Mouse (Mus musculus) embryonic facial prominence, embryonic 10.5 days (tissue): ENCODE measurements around the gene Zfp72. TPM values are rescaled to one million over a fixed set of nuclear protein-coding genes. Genes with fewer than 3 reads are reported as not detected.
A peak's percentile ranks its signal among the peaks of the same experiment; 100 is the strongest.

Experiments used
- DNase-seq: peaks from one replicate; pipeline ENCODE4 v3.0.0-alpha.2; 2017; ENCODE audit warnings: low spot score
- H3K27ac ChIP-seq: fragments of 300-500 bp; sonication (generic); replicated peaks from 2 replicates; pipeline ENCODE4 v1.5.1; 2016; ENCODE audit warnings: mild to moderate bottlenecking
- H3K27me3 ChIP-seq: fragments of 300-500 bp; sonication (generic); replicated peaks from 2 replicates; pipeline ENCODE4 v1.6.1; 2016; ENCODE audit warnings: low read depth, mild to moderate bottlenecking; ENCODE audit not compliant: poor library complexity, severe bottlenecking
- H3K36me3 ChIP-seq: fragments of 300-500 bp; sonication (generic); replicated peaks from 2 replicates; pipeline ENCODE4 v1.6.1; 2016; ENCODE audit warnings: mild to moderate bottlenecking, moderate library complexity
- H3K4me1 ChIP-seq: fragments of 300-500 bp; sonication (generic); 2 replicates; pipeline ENCODE4 v1.6.1; 2016
- H3K4me3 ChIP-seq: fragments of 300-500 bp; sonication (generic); 2 replicates; pipeline ENCODE4 v1.5.1; 2016; ENCODE audit warnings: mild to moderate bottlenecking, moderate library complexity
- H3K9me3 ChIP-seq: fragments of 300-500 bp; sonication (generic); 2 replicates; pipeline ENCODE4 v1.6.1; 2016; ENCODE audit warnings: mild to moderate bottlenecking
- WGBS: fragments of 180-500 bp; shearing (Covaris S2); methylation state at CpG from one replicate; pipeline ENCODE4 v1.1.7; 2016; 5-methylcytosine and 5-hydroxymethylcytosine counted together
- polyA plus RNA-seq: library from polyadenylated mRNA; unstranded; fragments of >200 nt; fragmentation: Nextera tagmentation; extraction: Ambion mirVana; gene quantifications from 2 replicates; pipeline ENCODE4 v1.2.1, GENCODE M21; 2016

Gene Zfp72
- polyA plus RNA-seq = 6.4 and 6.9 TPM in 2 replicates

DNA sequence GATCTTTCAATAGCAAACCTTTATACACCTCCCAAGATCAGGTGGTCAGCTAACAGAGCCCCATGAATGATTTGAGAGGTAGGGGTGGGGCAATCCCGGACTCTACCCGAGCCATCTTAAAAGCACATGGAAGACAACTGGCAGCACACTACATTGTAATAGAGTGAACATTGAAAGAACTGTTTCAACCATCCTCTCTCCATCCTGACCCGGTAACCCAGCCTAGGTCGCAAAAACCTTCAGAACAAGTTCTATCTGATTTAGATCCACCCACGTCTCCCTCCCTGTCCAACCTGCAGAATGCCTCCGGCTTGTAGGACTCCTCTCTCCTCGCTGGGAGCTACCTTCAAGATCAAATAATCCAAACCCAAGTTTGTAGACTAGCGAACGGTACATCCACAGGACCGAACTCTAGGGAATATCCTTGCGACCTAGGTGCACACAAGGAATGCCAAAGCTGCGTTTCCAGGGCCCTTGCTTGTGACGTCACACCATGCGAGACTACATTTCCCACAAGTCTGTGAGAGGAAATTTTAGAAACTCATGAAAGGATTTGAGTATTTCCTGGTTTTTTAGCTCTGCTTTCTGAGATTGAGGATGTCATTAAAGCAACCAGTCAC lies at the start of gene Zfp72:
Zfp72 (minus strand) TSS at position 466 of the 620 bp plus-strand sequence.
- WGBS = 2% methylated on average over 14 of the region's 14 CpGs

DNA sequence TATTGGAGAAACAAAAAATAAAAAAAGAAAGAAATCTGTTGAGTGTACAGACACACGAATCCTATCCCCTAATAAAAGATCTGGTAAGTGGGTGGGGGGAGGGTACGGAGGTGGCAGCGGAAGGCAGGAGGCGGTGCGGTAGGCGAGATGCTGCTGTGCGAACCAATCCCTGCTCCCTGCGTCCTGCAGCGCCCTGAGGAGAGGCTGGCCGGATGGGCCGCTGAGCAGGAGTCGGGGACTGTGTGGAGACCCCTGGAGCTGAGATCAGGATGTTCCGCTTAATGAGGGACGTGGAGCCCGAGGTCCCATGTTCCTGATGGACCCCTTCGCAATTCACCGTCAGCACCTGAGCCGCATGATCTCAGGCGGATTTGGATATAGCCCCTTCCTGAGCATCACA lies 49.3 kb upstream of the Zfp72 start:
- Histone ChIP-seq H3K36me3 (peaks cover 36% of the 10 kb centered on the region), H3K4me1 (no peaks in the 10 kb centered on the region), H3K9me3 (peaks cover 63% of the 10 kb centered on the region), H3K4me3 (no peak overlapping the region), H3K27me3 (no peaks in the 10 kb centered on the region), H3K27ac (no peak overlapping the region)
- 22% methylated on average over 19 of the region's 19 CpGs for WGBS
- no peak for DNase-seq

More for the DNA sequence above, at the start of gene Zfp72:
- Histone ChIP-seq H3K27ac (peak within 1 kb of the TSS; percentile 79), H3K4me1 (no peaks in the 10 kb centered on the region), H3K36me3 (no peaks in the 10 kb centered on the region), H3K27me3 (no peaks in the 10 kb centered on the region), H3K4me3 (peak within 1 kb of the TSS; percentile 70), H3K9me3 (no peaks in the 10 kb centered on the region)
- peak; percentile 67 for DNase-seq

DNA sequence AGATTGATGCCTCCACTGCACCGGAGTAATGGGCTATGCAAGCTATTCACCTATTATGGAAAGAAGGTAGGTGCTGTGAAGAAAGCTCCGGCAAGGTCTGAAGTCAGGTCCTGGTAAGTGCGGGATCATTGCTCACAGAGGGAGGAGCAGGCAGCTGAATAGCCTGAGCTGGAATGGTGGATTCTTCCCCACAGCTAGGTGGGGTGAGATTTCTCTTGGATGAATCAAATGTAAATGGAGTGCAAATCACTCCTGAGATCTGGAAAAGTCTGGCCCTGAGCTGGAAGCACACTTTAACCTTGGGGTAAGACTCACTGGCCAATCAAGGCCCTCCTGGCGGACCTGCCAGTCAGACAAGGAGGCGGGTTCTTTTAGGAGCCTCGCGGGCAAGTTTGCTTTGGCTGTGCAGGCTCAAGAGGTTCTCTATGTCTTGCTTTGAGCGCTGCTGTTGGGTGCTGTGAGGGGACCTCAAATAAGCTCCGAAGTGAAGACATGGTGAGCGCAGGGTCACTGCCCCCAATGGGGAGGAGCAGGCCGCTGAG lies 8.7 kb upstream of the Zfp72 start, which contains the start of gene Ftl1-ps1:
Ftl1-ps1 (plus strand) TSS at position 397 of the 542 bp plus-strand sequence.
- H3K4me1 ChIP-seq = 0 out of 2 replicates have a peak, but pooled peaks cover 2% of the 10 kb centered on the region

DNA sequence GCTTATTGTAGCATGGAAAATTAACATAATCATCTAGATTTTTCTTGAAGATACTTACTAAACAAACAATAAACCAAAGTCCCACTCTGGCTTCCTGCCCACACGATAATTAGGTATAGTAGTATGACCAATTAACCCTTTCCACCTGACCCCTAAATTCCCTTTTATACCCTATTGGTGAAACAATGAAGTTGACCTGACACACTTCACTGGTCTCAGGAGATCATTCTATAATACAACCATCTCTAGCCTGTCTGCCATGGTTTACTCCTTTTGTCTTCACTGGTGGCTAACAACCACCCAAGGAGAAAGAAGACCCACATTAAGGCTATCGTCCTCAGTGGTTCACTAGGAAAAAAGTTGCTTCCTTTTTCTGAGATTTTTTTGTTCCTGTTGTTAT lies 520 bp upstream of the Zfp72 start:
- Histone ChIP-seq H3K9me3 (no peaks in the 10 kb centered on the region), H3K27me3 (no peaks in the 10 kb centered on the region), H3K4me1 (no peaks in the 10 kb centered on the region), H3K36me3 (no peaks in the 10 kb centered on the region), H3K4me3 (no peak overlapping the region), H3K27ac (no peak overlapping the region)
- 72% methylated on average over 2 of the region's 2 CpGs for WGBS
- no peak for DNase-seq

More for the DNA sequence above, 8.7 kb upstream of the Zfp72 start, which contains the start of gene Ftl1-ps1:
- Histone ChIP-seq H3K4me3 (peak within 1 kb of the TSS; percentile 29; the same call in 1 of the 2 replicates), H3K27ac (no peak within 1 kb of the TSS), H3K9me3 (no peaks in the 10 kb centered on the region), H3K36me3 (no peaks in the 10 kb centered on the region), H3K27me3 (peaks cover 7% of the 10 kb centered on the region)
- peak; percentile 31 for DNase-seq
- 10% methylated on average over 11 of the region's 11 CpGs for WGBS

DNA sequence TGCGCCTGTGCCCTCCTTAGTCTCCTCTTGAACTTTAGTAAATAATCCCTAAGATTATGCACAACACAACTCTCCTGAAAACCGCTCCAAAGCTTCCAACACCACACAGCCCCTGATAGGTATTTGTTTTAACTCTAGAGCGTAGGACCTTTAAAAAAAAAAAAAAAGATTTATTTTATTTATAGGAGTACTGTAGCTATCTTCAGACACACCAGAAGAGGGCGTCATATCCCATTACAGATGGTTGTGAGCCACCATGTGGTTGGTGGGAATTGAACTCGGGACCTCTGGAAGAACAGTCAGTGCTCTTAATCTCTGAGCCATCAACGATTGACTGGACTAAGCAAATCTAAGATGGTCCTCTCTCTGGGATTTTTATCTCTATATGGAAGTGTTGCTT lies 906 bp downstream of the Zfp72 start:
- Histone ChIP-seq H3K27ac (no peak overlapping the region), H3K9me3 (no peaks in the 10 kb centered on the region), H3K27me3 (no peaks in the 10 kb centered on the region), H3K4me1 (no peaks in the 10 kb centered on the region), H3K4me3 (peak overlapping the region; percentile 70), H3K36me3 (no peaks in the 10 kb centered on the region)
- no peak for DNase-seq
- 72% methylated on average over 6 of the region's 6 CpGs for WGBS

DNA sequence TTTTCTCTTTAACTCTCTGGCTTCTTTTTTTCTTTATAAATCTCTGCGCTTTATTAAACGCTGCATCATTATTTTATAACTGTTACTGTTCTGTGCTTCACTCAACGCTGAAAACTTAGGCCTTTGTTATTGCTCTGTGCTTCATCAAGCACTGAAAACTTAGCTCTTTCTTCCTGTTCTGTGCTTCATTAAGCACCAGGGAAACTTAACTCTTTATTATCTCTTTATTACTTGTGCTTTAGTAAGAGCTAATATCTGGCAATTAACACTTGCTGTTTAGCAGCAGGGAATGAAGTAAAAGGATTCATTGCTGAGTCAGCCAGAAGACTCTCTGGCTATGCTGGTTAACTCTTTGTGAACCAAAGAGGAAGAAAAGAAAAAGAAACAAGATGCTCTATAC lies 8.3 kb downstream of the Zfp72 start:
- no peak for DNase-seq
- Histone ChIP-seq H3K9me3 (no peaks in the 10 kb centered on the region), H3K4me1 (peaks cover 5% of the 10 kb centered on the region; the same call in 1 of the 2 replicates), H3K27ac (no peak overlapping the region), H3K36me3 (no peaks in the 10 kb centered on the region), H3K4me3 (no peak overlapping the region), H3K27me3 (no peaks in the 10 kb centered on the region)
- 75% methylated on average over 3 of the region's 3 CpGs for WGBS

DNA sequence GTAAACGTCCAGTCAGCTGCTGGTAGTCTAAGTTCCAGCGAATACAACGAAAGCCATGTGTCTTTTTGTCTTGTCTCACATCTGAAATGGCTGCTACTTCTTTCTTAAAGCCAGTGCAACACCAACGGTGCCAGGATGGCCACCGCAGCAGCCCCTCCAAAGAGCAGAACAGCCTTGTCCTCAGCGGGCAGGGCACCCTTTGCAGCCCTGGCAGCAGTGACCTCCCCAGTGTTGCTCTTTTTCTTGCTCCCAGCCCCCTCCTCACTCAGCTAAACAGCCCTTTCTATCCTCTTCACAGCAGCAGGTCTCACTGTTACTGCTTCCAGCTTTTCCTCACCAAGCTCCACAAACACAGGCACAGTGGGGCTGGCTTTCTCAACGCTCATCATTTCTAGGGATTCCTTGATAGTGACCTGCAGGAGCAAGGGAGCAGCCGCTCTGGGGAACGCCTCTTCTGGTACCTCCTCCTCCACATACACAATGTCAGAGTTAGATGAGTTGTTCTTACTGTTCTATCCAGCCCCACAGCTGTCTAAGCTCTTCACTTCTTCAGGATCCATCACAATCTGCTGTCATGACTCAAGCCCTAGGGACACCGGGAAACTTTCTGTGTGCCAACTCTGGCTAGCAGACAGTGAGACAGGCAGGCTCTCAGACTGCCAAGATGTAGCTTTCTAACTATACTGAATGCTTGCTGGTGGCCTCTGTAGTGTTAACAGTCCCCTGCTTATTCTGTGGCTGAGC lies 8.9 kb downstream of the Zfp72 start:
- no peaks in the 10 kb centered on the region for H3K27me3 ChIP-seq
- WGBS = 81% methylated on average over 10 of the region's 10 CpGs
- DNase-seq = no peak

DNA sequence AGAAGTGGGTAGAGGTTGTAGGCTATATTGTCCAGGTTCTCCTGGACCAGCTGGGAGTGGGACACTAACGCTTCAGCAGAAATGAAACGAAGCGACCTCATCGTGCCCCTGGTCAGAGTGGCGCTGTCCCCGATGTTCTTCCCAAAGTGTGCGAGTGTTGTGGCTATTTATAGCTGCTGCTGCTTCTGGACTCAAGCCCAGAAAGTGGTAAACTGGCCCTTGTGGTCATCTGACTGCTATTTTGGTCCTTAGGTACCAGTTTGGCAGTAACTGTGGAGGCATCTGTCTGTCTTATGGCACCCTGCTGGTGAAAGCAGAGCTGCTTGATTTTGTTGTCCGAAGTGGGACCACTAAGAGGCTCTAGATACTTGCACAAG lies 26.8 kb downstream of the Zfp72 start, which contains the start of gene Lrrc14b:
Lrrc14b (minus strand) TSS at position 147 of the 377 bp plus-strand sequence.
- H3K9me3 ChIP-seq = no peaks in the 10 kb centered on the region
- no peaks in the 10 kb centered on the region for H3K27me3 ChIP-seq
- no peak within 1 kb of the TSS for H3K4me3 ChIP-seq
- no peak for DNase-seq
- WGBS = 88% methylated on average over 8 of the region's 8 CpGs
- peaks cover 46% of the 10 kb centered on the region for H3K36me3 ChIP-seq
- H3K4me1 ChIP-seq = no peaks in the 10 kb centered on the region
- no peak within 1 kb of the TSS for H3K27ac ChIP-seq

More for the DNA sequence above, 8.9 kb downstream of the Zfp72 start:
- H3K4me3 ChIP-seq = no peak overlapping the region
- no peaks in the 10 kb centered on the region for H3K9me3 ChIP-seq
- no peak overlapping the region for H3K27ac ChIP-seq
- H3K4me1 ChIP-seq = peaks cover 5% of the 10 kb centered on the region; the same call in 1 of the 2 replicates
- H3K36me3 ChIP-seq = no peaks in the 10 kb centered on the region

DNA sequence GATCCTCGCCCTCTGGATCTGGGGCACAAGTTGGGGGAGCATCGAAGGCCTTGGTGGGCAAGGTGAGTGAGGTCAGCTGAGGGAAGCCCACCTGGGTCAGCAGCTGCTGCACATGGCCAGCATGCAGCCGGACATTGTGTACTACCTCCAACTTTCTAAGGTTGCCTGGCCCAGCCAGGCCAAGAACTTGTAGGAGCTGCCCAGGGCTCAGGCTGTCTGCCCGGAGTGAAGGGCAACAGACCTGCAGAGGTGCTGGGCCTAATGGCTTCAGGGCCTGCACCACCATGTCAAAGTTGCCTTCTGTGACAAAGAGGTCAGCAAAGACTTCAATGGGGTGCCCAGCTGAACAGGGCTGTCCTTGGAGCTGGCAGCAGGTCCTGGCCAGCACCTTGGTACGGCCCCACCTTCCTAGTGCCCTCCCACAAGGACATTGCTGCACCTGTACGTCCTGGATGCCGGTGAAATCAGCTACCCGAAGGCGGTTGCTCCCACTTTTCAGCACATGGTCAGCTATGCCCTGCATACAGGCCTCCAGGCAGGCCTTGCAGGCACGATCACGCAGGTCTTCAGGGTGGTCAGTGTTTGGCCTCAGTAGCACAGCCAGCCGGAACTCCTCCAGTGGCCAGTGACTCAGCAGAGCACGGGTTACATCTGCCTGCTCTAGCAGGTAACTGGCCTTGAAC lies 27.3 kb downstream of the Zfp72 start:
- WGBS = 90% methylated on average over 13 of the region's 13 CpGs
- no peaks in the 10 kb centered on the region for H3K27me3 ChIP-seq
- no peak overlapping the region for H3K4me3 ChIP-seq
- H3K4me1 ChIP-seq = no peaks in the 10 kb centered on the region
- H3K36me3 ChIP-seq = peaks cover 51% of the 10 kb centered on the region
- no peak overlapping the region for H3K27ac ChIP-seq
- no peak for DNase-seq
- H3K9me3 ChIP-seq = no peaks in the 10 kb centered on the region

DNA sequence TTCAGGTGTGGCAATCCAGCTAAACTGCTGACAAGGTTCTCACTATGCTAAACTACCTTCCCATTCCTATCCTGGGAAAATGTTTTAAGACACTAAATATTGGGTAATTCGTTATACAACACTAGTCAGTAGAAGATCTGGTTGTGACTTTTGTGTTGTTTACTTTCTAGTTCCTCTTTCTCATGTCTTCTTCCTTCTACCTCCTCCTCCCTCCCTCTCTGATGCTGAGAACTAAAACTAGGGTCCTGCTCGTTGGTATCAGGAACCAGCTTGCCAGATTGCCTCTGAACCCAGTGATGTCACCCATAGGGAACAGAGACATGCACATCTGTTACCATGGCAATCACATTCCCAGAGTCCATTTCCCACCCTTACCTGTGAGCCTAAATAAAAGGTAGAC lies 28.4 kb downstream of the Zfp72 start:
- peaks cover 62% of the 10 kb centered on the region for H3K36me3 ChIP-seq

DNA sequence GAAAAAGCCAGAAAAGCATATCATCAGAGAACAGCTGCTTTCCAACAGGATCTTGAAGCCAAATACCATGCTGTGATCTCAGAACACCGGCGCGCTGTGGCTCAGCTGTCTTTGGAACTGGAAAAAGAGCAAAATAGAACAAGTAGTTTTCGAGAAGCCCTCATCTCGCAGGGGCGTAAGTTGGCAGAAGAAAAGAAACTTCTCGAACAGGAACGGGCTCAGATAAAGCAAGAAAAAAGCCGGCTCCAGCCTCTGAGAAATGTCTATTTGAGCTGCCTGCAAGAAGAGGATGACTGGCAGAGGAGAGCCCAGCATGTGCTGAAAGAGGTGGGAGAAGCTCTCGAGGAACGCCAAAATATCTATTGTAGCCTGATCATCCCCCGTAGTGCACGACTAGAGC lies 34.1 kb downstream of the Zfp72 start:
- Histone ChIP-seq H3K36me3 (peaks cover 94% of the 10 kb centered on the region), H3K27me3 (no peaks in the 10 kb centered on the region), H3K4me1 (no peaks in the 10 kb centered on the region), H3K9me3 (no peaks in the 10 kb centered on the region), H3K4me3 (no peak overlapping the region), H3K27ac (no peak overlapping the region)
- WGBS = 95% methylated on average over 13 of the region's 13 CpGs
- no peak for DNase-seq

More for the DNA sequence above, 28.4 kb downstream of the Zfp72 start:
- DNase-seq = no peak
- Histone ChIP-seq H3K4me3 (no peak overlapping the region), H3K9me3 (no peaks in the 10 kb centered on the region), H3K27me3 (no peaks in the 10 kb centered on the region), H3K4me1 (no peaks in the 10 kb centered on the region), H3K27ac (no peak overlapping the region)
- 80% methylated on average over 2 of the region's 2 CpGs for WGBS

DNA sequence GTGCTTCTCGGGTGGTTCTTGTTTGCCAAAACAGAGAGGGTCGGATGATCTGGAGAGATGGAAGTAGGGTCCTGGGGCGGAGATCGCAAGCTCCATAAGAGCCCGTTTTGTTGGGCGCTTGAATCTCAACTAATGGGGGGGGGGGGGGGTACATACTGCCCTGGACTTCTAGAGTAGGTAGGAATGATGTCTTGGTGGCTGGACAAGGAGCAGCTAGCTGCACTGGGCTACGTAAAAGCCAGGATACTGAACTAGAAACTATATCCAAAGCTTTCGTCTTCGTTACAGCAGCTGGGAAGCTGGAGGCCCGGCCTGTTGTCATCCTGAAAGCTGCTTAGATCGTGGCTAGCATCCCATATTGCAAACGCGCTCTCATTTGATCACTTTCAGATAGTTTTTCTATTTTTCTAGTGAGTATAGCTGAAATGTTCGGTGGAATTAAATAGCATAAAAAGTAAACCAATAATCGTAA lies 40.2 kb downstream of the Zfp72 start:
- no peaks in the 10 kb centered on the region for H3K27me3 ChIP-seq
- H3K27ac ChIP-seq = peak overlapping the region; percentile 97
- H3K9me3 ChIP-seq = no peaks in the 10 kb centered on the region
- DNase-seq = no peak
- peak overlapping the region; percentile 84 for H3K4me3 ChIP-seq
- H3K36me3 ChIP-seq = peaks cover 33% of the 10 kb centered on the region
- H3K4me1 ChIP-seq = peaks cover 21% of the 10 kb centered on the region
- WGBS = 2% methylated on average over 15 of the region's 15 CpGs
